Mouse (Mus musculus) MEL (cell line): ENCODE results near the gene Ggact. TPM values are rescaled to one million over a fixed set of nuclear protein-coding genes. Genes with fewer than 3 reads are reported as not detected.

Experiments used
- DNase-seq: peaks from one replicate; pipeline ENCODE4 v3.0.0; 2011; ENCODE audit warnings: low read depth, low spot score
- H3K27ac ChIP-seq: 2 replicates; pipeline ENCODE4 v1.5.1; 2012; ENCODE audit warnings: low read depth, mild to moderate bottlenecking, control low read depth, low read length, moderate library complexity; ENCODE audit not compliant: control insufficient read depth
- H3K27me3 ChIP-seq, 2 experiments: fragments of 150-350 bp in 1 of 2; sonication (generic) in 1 of 2; 2 replicates each; pipeline ENCODE4 v1.6.1; 2012; ENCODE audit warnings: low read length in 2 of 2, mild to moderate bottlenecking in 2 of 2, improper control_type of control experiment in 1 of 2, moderate library complexity in 1 of 2; ENCODE audit not compliant: insufficient read depth in 2 of 2, control insufficient read depth in 1 of 2
- H3K36me3 ChIP-seq, 2 experiments: 2 replicates each; pipeline ENCODE4 v1.6.1; 2012 to 2014; ENCODE audit warnings: low read length in 2 of 2, improper control_type of control experiment in 1 of 2, inconsistent platforms in 1 of 2, mild to moderate bottlenecking in 1 of 2; ENCODE audit not compliant: insufficient read depth in 2 of 2, control insufficient read depth in 1 of 2
- H3K4me1 ChIP-seq, 2 experiments: fragments of 150-350 bp in 1 of 2; sonication (generic) in 1 of 2; 2 replicates each; pipeline ENCODE4 v1.6.1; 2012; ENCODE audit warnings: low read length in 2 of 2, improper control_type of control experiment in 1 of 2, mild to moderate bottlenecking in 1 of 2; ENCODE audit not compliant: insufficient read depth in 2 of 2, control insufficient read depth in 1 of 2
- H3K4me3 ChIP-seq, 2 experiments: fragments of 150-350 bp in 1 of 2; sonication (generic) in 1 of 2; 2 replicates each; pipeline ENCODE4 v1.5.1; 2012; ENCODE audit warnings: low read depth in 2 of 2, low read length in 2 of 2, mild to moderate bottlenecking in 2 of 2, moderate library complexity in 2 of 2, control low read depth in 1 of 2, improper control_type of control experiment in 1 of 2; ENCODE audit not compliant: control insufficient read depth in 1 of 2, insufficient read depth in 1 of 2
- H3K79me2 ChIP-seq: 2 replicates; pipeline ENCODE4 v1.6.1; 2012; ENCODE audit warnings: mild to moderate bottlenecking, low read length, moderate library complexity; ENCODE audit not compliant: control insufficient read depth, poor library complexity, insufficient read depth
- H3K9ac ChIP-seq: 2 replicates; pipeline ENCODE4 v1.6.1; 2012; ENCODE audit warnings: low read depth, mild to moderate bottlenecking, control low read depth, low read length, moderate library complexity; ENCODE audit not compliant: control insufficient read depth, poor library complexity, severe bottlenecking
- H3K9me3 ChIP-seq: fragments of 150-350 bp; sonication (generic); replicated peaks from 2 replicates; pipeline ENCODE4 v1.6.1; 2012; ENCODE audit warnings: mild to moderate bottlenecking, low read length, improper control_type of control experiment, moderate library complexity; ENCODE audit not compliant: insufficient read depth
- BHLHE40 ChIP-seq: IDR thresholded peaks from 2 replicates; pipeline ENCODE4 v1.6.1; 2012; ENCODE audit warnings: low read depth, mild to moderate bottlenecking, inconsistent platforms, low read length, improper control_type of control experiment, borderline replicate concordance
- CHD2 ChIP-seq: IDR thresholded peaks from 2 replicates; pipeline ENCODE4 v1.6.1; 2011; ENCODE audit warnings: low read length, improper control_type of control experiment
- CTCF ChIP-seq, 3 experiments: IDR thresholded peaks in 2 of 3; conservative IDR thresholded peaks in 1 of 3; 2 replicates each; pipeline ENCODE4 v1.5.1; 2011 to 2012; ENCODE audit warnings: low read length in 3 of 3, low read depth in 2 of 3, mild to moderate bottlenecking in 2 of 3, improper control_type of control experiment in 1 of 3, inconsistent platforms in 1 of 3, mixed read lengths in 1 of 3, moderate library complexity in 1 of 3; ENCODE audit not compliant: control insufficient read depth in 1 of 3, insufficient read depth in 1 of 3, poor library complexity in 1 of 3, severe bottlenecking in 1 of 3
- E2F4 ChIP-seq: IDR thresholded peaks from 2 replicates; pipeline ENCODE4 v1.6.1; 2011; ENCODE audit warnings: low read depth, low read length, improper control_type of control experiment, borderline replicate concordance
- EP300 ChIP-seq, 2 experiments: IDR thresholded peaks; 2 replicates each; pipeline ENCODE4 v1.6.1; 2011; ENCODE audit warnings: improper control_type of control experiment in 2 of 2, low read length in 2 of 2, low read depth in 1 of 2, mild to moderate bottlenecking in 1 of 2
- ETS1 ChIP-seq: IDR thresholded peaks from 2 replicates; pipeline ENCODE4 v1.6.1; 2012; ENCODE audit warnings: low read depth, mild to moderate bottlenecking, inconsistent platforms, low read length, improper control_type of control experiment, moderate library complexity
- GABPA ChIP-seq: IDR thresholded peaks from 2 replicates; pipeline ENCODE4 v1.6.1; 2012; ENCODE audit warnings: low read depth, mild to moderate bottlenecking, inconsistent platforms, low read length, improper control_type of control experiment, moderate library complexity
- GATA1 ChIP-seq: IDR thresholded peaks from 2 replicates; pipeline ENCODE4 v1.6.1; 2011; ENCODE audit warnings: low read depth, low read length, improper control_type of control experiment
- JUND ChIP-seq: IDR thresholded peaks from 2 replicates; pipeline ENCODE4 v1.6.1; 2011; ENCODE audit warnings: low read depth, mild to moderate bottlenecking, improper control_type of control experiment, low read length
- MAFK ChIP-seq: IDR thresholded peaks from 2 replicates; pipeline ENCODE4 v1.6.1; 2011; ENCODE audit warnings: low read depth, mild to moderate bottlenecking, low read length, improper control_type of control experiment, borderline replicate concordance
- MAX ChIP-seq: IDR thresholded peaks from 2 replicates; pipeline ENCODE4 v1.6.1; 2011; ENCODE audit warnings: low read length, improper control_type of control experiment
- MXI1 ChIP-seq: IDR thresholded peaks from 2 replicates; pipeline ENCODE4 v1.6.1; 2011; ENCODE audit warnings: mild to moderate bottlenecking, low read depth, low read length, improper control_type of control experiment
- MYC ChIP-seq: IDR thresholded peaks from 2 replicates; pipeline ENCODE4 v1.6.1; 2011; ENCODE audit warnings: low read depth, mild to moderate bottlenecking, low read length, improper control_type of control experiment, moderate library complexity
- NELFE ChIP-seq: IDR thresholded peaks from 2 replicates; pipeline ENCODE4 v1.6.1; 2011; ENCODE audit warnings: low read depth, low read length, improper control_type of control experiment
- NRF1 ChIP-seq: IDR thresholded peaks from 2 replicates; pipeline ENCODE4 v1.6.1; 2014; ENCODE audit warnings: low read depth, mild to moderate bottlenecking, inconsistent platforms, low read length, improper control_type of control experiment, moderate library complexity; ENCODE audit not compliant: poor library complexity, insufficient read depth, severe bottlenecking
- POLR2AphosphoS2 ChIP-seq: IDR thresholded peaks from 2 replicates; pipeline ENCODE4 v1.6.1; 2011; ENCODE audit warnings: low read length, improper control_type of control experiment
- RAD21 ChIP-seq: IDR thresholded peaks from 2 replicates; pipeline ENCODE4 v1.6.1; 2011; ENCODE audit warnings: mild to moderate bottlenecking, low read depth, low read length, improper control_type of control experiment
- RCOR1 ChIP-seq: IDR thresholded peaks from 2 replicates; pipeline ENCODE4 v1.6.1; 2012; ENCODE audit warnings: low read depth, mild to moderate bottlenecking, inconsistent platforms, low read length, improper control_type of control experiment
- SIN3A ChIP-seq: IDR thresholded peaks from 2 replicates; pipeline ENCODE4 v1.6.1; 2012; ENCODE audit warnings: low read length, improper control_type of control experiment, inconsistent platforms
- SMC3 ChIP-seq: IDR thresholded peaks from 2 replicates; pipeline ENCODE4 v1.6.1; 2011; ENCODE audit warnings: low read depth, low read length, improper control_type of control experiment
- TBP ChIP-seq: IDR thresholded peaks from 2 replicates; pipeline ENCODE4 v1.8.0; 2011; ENCODE audit warnings: low read depth, low read length, improper control_type of control experiment
- TCF12 ChIP-seq: IDR thresholded peaks from 2 replicates; pipeline ENCODE4 v1.6.1; 2014; ENCODE audit warnings: low read depth, mild to moderate bottlenecking, inconsistent platforms, low read length, improper control_type of control experiment, moderate library complexity
- UBTF ChIP-seq: IDR thresholded peaks from 2 replicates; pipeline ENCODE4 v1.6.1; 2012; ENCODE audit warnings: low read depth, mild to moderate bottlenecking, inconsistent platforms, low read length, improper control_type of control experiment, moderate library complexity, borderline replicate concordance; ENCODE audit not compliant: insufficient read depth
- USF2 ChIP-seq, 2 experiments: IDR thresholded peaks; 2 replicates each; pipeline ENCODE4 v1.6.1; 2011 to 2012; ENCODE audit warnings: improper control_type of control experiment in 2 of 2, low read length in 2 of 2, borderline replicate concordance in 1 of 2, inconsistent platforms in 1 of 2, low read depth in 1 of 2, mild to moderate bottlenecking in 1 of 2; ENCODE audit not compliant: insufficient read depth in 1 of 2
- ZC3H11A ChIP-seq: IDR thresholded peaks from 2 replicates; pipeline ENCODE4 v1.6.1; 2012; ENCODE audit warnings: low read depth, mild to moderate bottlenecking, inconsistent platforms, low read length, improper control_type of control experiment
- ZKSCAN1 ChIP-seq: IDR thresholded peaks from 2 replicates; pipeline ENCODE4 v1.6.1; 2012; ENCODE audit warnings: low read depth, mild to moderate bottlenecking, inconsistent platforms, low read length, improper control_type of control experiment, moderate library complexity
- polyA plus RNA-seq, 2 experiments: library from polyadenylated mRNA; stranded (reverse) in 1 of 2; unstranded in 1 of 2; fragments of >175 nt in 1 of 2; fragments of >200 nt in 1 of 2; gene quantifications; 2 replicates each; pipeline versions ENCODE4 v1.2.1 to v1.2.4; 2012; ENCODE audit warnings: low replicate concordance in 2 of 2, low read depth in 1 of 2; ENCODE audit not compliant: insufficient read length in 2 of 2, insufficient read depth in 1 of 2, missing spikeins in 1 of 2
- total RNA-seq: library from RNA; depleted of rRNA; stranded (reverse); fragments of 300-350 nt; gene quantifications from 2 replicates; pipeline ENCODE4 v1.2.3, GENCODE M21; 2012; rRNA removed

The Ggact gene
- total RNA-seq (47.9 and 54.0 TPM in 2 replicates), polyA plus RNA-seq (10 to 100 TPM in 1 of 2 experiments, not detected in 1; 64.8 TPM)

DNA sequence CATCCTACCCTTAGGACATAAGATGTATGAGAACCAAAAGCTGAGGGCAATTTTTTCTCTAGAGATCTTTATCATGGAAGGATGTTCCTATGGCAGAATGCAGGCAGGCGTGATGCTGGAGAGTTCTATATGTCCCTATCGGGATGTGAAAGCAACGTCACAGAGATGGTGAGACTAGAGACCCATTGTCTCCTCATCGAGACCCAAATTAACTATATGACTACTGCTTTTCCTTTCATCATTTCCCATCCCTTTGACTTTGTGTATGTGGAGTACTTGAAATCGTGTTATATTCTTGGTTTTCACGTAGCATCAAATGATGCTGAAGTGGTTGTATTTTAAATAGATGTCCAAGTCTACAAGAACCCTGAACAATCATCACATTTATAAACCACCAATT, at the start of gene Ggact:
Gene Ggact (minus strand): TSS at position 101 of the 400 bp plus-strand sequence.
- Histone ChIP-seq H3K4me1 (peaks cover 2 to 7% of the 10 kb centered on the region in 2 experiments; a peak in 3 of 4 replicates), H3K36me3 (peaks cover 0 to 22% of the 10 kb centered on the region in 2 experiments; a peak in 2 of 4 replicates), H3K4me3 (peak within 1 kb of the TSS; percentile 85 to 95)
- no peak for DNase-seq
- no peak for TF ChIP-seq CHD2
- no peak for TF ChIP-seq EP300 (IDR thresholded peaks at IDR 0.05; ENCODE audit: low read depth in 1 of 2, low read length in 2 of 2)
- TF ChIP-seq SMC3, result no peak
- no peak for TF ChIP-seq GATA1
- TF ChIP-seq JUND, result no peak
- no peak for TF ChIP-seq TBP
- no peak for TF ChIP-seq MYC
- no peak for TF ChIP-seq NRF1
- no peak for TF ChIP-seq CTCF (IDR thresholded peaks at IDR 0.05 in 2 of 3, conservative IDR thresholded peaks at IDR 0.05 in 1 of 3; ENCODE audit: control insufficient read depth in 1 of 3, insufficient read depth in 1 of 3, low read depth in 2 of 3, low read length in 3 of 3, poor library complexity in 1 of 3, severe bottlenecking in 1 of 3)
- TF ChIP-seq ZKSCAN1, result no peak
- TF ChIP-seq RAD21, result no peak
- TF ChIP-seq BHLHE40, result no peak
- TF ChIP-seq MXI1, result no peak
- TF ChIP-seq, all 39 proteins: peak for 0
- Histone ChIP-seq H3K79me2 (peaks cover 15% of the 10 kb centered on the region), H3K27ac (peak within 1 kb of the TSS; percentile 61), H3K27me3 (no peaks in the 10 kb centered on the region), H3K9me3 (no peaks in the 10 kb centered on the region), H3K9ac (peak within 1 kb of the TSS; percentile 93)

DNA sequence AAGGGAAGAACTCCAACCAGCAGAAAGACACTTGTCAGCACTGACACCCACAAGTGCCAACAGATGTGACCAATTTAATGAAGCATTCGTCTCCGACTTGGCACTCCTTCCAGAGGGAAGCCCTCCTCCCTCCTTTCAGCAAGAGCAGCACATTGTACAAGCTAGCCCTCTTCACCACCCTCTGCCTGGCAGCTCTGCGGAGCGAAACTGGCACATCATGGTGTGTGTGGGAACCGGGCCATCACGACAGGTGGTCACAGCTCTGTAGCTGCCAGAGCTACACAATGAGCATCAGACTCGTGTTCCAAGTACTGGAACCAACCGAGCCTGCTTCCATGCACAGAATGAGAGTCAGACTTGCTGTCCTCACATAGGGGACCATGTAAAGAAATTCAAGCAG, 44.4 kb upstream of the Ggact start:
- Histone ChIP-seq H3K4me3 (no peak overlapping the region), H3K9ac (no peak overlapping the region), H3K27me3 (no peaks in the 10 kb centered on the region), H3K9me3 (no peaks in the 10 kb centered on the region), H3K4me1 (no peaks in the 10 kb centered on the region)
- DNase-seq, result no peak
- TF ChIP-seq MAFK (no peak), E2F4 (no peak), TBP (no peak), MAX (no peak), NELFE (no peak), CHD2 (no peak), UBTF (no peak), POLR2AphosphoS2 (no peak), CTCF (IDR thresholded peaks at IDR 0.05 in 2 of 3, conservative IDR thresholded peaks at IDR 0.05 in 1 of 3; ENCODE audit: control insufficient read depth in 1 of 3, insufficient read depth in 1 of 3, low read depth in 2 of 3, low read length in 3 of 3, poor library complexity in 1 of 3, severe bottlenecking in 1 of 3) (no peak), SIN3A (no peak), ZC3H11A (no peak), JUND (no peak), RCOR1 (no peak), ETS1 (no peak), GABPA (no peak), RAD21 (no peak), TCF12 (no peak), ZKSCAN1 (no peak), USF2 (IDR thresholded peaks at IDR 0.05; ENCODE audit: borderline replicate concordance in 1 of 2, insufficient read depth in 1 of 2, low read depth in 1 of 2, low read length in 2 of 2) (no peak)
- TF ChIP-seq, all 39 proteins: peak for 0
- H3K27ac ChIP-seq, result no peak overlapping the region
- no peaks in the 10 kb centered on the region; a peak in 2 of 4 replicates for H3K36me3 ChIP-seq
- no peaks in the 10 kb centered on the region for H3K79me2 ChIP-seq
